In genomic region chr6:72677510-72678220, GRCm38 (mm10) we compare ENCODE assay signal across 8 mouse cellular contexts.
DNase-seq lines count a peak whose midpoint lies in the region; ATAC-seq and TF ChIP-seq lines count a peak whose summit lies in the region.

No protein-coding gene starts in this region.

- 25% methylated on average over 11 of the region's 11 CpGs for WGBS in heart, embryonic 12.5 days
- WGBS in heart, adult 2 months, result 61% methylated on average over 11 of the region's 11 CpGs
- 8% methylated on average over 11 of the region's 11 CpGs for WGBS in embryonic facial prominence, embryonic 13.5 days

- H3K4me3 ChIP-seq in heart, embryonic 12.5 days, result peak overlapping the region; percentile 26
- H3K4me3 ChIP-seq in heart, adult 2 months, result no peak overlapping the region
- H3K4me3 ChIP-seq in embryonic facial prominence, embryonic 13.5 days, result peak overlapping the region; percentile 32
- H3K4me3 ChIP-seq in myocyte, result no peak overlapping the region

- intact Hi-C loops in heart, adult 2 months (cut with DNase I), result no loop called here

- H3K9me3 ChIP-seq in heart, embryonic 12.5 days (replicated peaks), result no peaks in the 10 kb centered on the region
- H3K9me3 ChIP-seq in embryonic facial prominence, embryonic 13.5 days, result no peaks in the 10 kb centered on the region

- peak overlapping the region; percentile 60 for H3K4me2 ChIP-seq in heart, embryonic 12.5 days
- H3K4me2 ChIP-seq in embryonic facial prominence, embryonic 13.5 days, result peak overlapping the region; percentile 56
- peak overlapping the region; percentile 22 for H3K4me2 ChIP-seq in myocyte (ENCODE audit: low read depth)

- no peaks in the 10 kb centered on the region for H3K36me3 ChIP-seq in heart, embryonic 12.5 days
- H3K36me3 ChIP-seq in heart, adult 2 months (ENCODE audit: control insufficient read depth, insufficient read depth, low read length), result peaks cover 2% of the 10 kb centered on the region; the same call in 1 of the 2 replicates
- H3K36me3 ChIP-seq in embryonic facial prominence, embryonic 13.5 days, result 0 out of 2 replicates have a peak, but pooled peaks cover 3% of the 10 kb centered on the region
- H3K36me3 ChIP-seq in myocyte (ENCODE audit: control insufficient read depth, insufficient read depth), result no peaks in the 10 kb centered on the region

- peak overlapping the region; percentile 33; the same call in 1 of the 2 replicates for H3K9ac ChIP-seq in heart, embryonic 12.5 days
- no peak overlapping the region for H3K9ac ChIP-seq in heart, adult 2 months (ENCODE audit: low read depth, low read length)
- H3K9ac ChIP-seq in embryonic facial prominence, embryonic 13.5 days, result peak overlapping the region; percentile 64

- peaks cover 2% of the 10 kb centered on the region; the same call in 1 of the 2 replicates for H3K79me2 ChIP-seq in heart, adult 2 months (replicated peaks; ENCODE audit: control insufficient read depth, insufficient read depth, low read length)
- H3K79me2 ChIP-seq in myocyte (ENCODE audit: control insufficient read depth, insufficient read depth), result peaks cover 4% of the 10 kb centered on the region

- peaks cover 49% of the 10 kb centered on the region for H3K4me1 ChIP-seq in heart, embryonic 12.5 days (replicated peaks)
- H3K4me1 ChIP-seq in heart, adult 2 months (ENCODE audit: control insufficient read depth, insufficient read depth, low read length), result peaks cover 11% of the 10 kb centered on the region
- H3K4me1 ChIP-seq in embryonic facial prominence, embryonic 13.5 days, result peaks cover 92% of the 10 kb centered on the region

- DNase-seq in heart, adult 2 months, result no peak
- DNase-seq in kidney, postnatal 14 days, result peak; percentile 69
- DNase-seq in cerebellum, postnatal 14 days, result no peak
- no peak for DNase-seq in frontal cortex, postnatal 10 days (ENCODE audit: low spot score in 2 of 2)
- DNase-seq in right cerebral cortex, postnatal 10 days (ENCODE audit: low spot score in 2 of 2), result no peak

- H3K27ac ChIP-seq in heart, embryonic 12.5 days (ENCODE audit: poor library complexity, severe bottlenecking), result peak overlapping the region; percentile 75
- no peak overlapping the region for H3K27ac ChIP-seq in heart, adult 2 months
- H3K27ac ChIP-seq in embryonic facial prominence, embryonic 13.5 days, result peak overlapping the region; percentile 94

- no peak for TF ChIP-seq CTCF in heart, adult 2 months (IDR thresholded peaks at IDR 0.05)

- TF ChIP-seq EP300 in heart, adult 2 months (IDR thresholded peaks at IDR 0.05; ENCODE audit: insufficient read depth, low read depth, low read length), result no peak

- TF ChIP-seq POLR2A in heart, adult 2 months (IDR thresholded peaks at IDR 0.05; ENCODE audit: insufficient read depth, low read depth, low read length), result no peak
- TF ChIP-seq POLR2A in myocyte (IDR thresholded peaks at IDR 0.05; ENCODE audit: insufficient read length, low read depth), result no peak

- 0 out of 2 replicates have a peak, but pooled peaks have one; percentile 40 for ATAC-seq in heart, embryonic 12.5 days (ENCODE audit: insufficient number of reproducible peaks, low FRiP score)
- ATAC-seq in embryonic facial prominence, embryonic 13.5 days (ENCODE audit: insufficient number of reproducible peaks, insufficient read depth, low FRiP score, low TSS enrichment, low read depth), result peak; percentile 76

- 0 out of 2 replicates have a peak, but pooled peaks cover 1% of the 10 kb centered on the region for H3K27me3 ChIP-seq in heart, embryonic 12.5 days (replicated peaks)
- no peaks in the 10 kb centered on the region for H3K27me3 ChIP-seq in heart, adult 2 months (ENCODE audit: control insufficient read depth, insufficient read depth, low read length)
- H3K27me3 ChIP-seq in embryonic facial prominence, embryonic 13.5 days, result no peaks in the 10 kb centered on the region
- no peaks in the 10 kb centered on the region for H3K27me3 ChIP-seq in myocyte (ENCODE audit: control insufficient read depth, insufficient read depth, insufficient read length)

- no peak overlapping the region for H3ac ChIP-seq in myocyte (ENCODE audit: control insufficient read depth, insufficient read length)

TF ChIP-seq in myocyte, 11 proteins besides CTCF, POLR2A, EP300 and RAD21:
- no peak for TF ChIP-seq MYOD1 (IDR thresholded peaks at IDR 0.05; ENCODE audit: control insufficient read depth in 1 of 3, insufficient read length in 2 of 3, low read depth in 2 of 3)
- no peak for TF ChIP-seq TCF3 (IDR thresholded peaks at IDR 0.05; ENCODE audit: insufficient read length, low read depth)
- TF ChIP-seq REST (IDR thresholded peaks at IDR 0.05; ENCODE audit: insufficient read depth, insufficient read length), result no peak
- TF ChIP-seq MYOG (IDR thresholded peaks at IDR 0.05; ENCODE audit: control insufficient read depth in 1 of 3, insufficient read depth in 1 of 3, insufficient read length in 2 of 3, low read depth in 2 of 3), result no peak
- TF ChIP-seq USF1 (IDR thresholded peaks at IDR 0.05; ENCODE audit: low read depth), result no peak
- TF ChIP-seq MAX (IDR thresholded peaks at IDR 0.05; ENCODE audit: low read depth), result no peak
- no peak for TF ChIP-seq E2F4 (IDR thresholded peaks at IDR 0.05; ENCODE audit: insufficient read depth)
- TF ChIP-seq CEBPB (IDR thresholded peaks at IDR 0.05; ENCODE audit: insufficient read depth, poor library complexity, severe bottlenecking), result no peak
- no peak for TF ChIP-seq TCF12 (IDR thresholded peaks at IDR 0.05; ENCODE audit: insufficient read depth, poor library complexity, severe bottlenecking)
- no peak for TF ChIP-seq SRF (IDR thresholded peaks at IDR 0.05; ENCODE audit: control insufficient read depth, insufficient read length, low read depth)
- TF ChIP-seq POLR2AphosphoS2 (IDR thresholded peaks at IDR 0.05; ENCODE audit: insufficient read length, low read depth), result no peak
TF ChIP-seq in myocyte: peak in this region for 0.

Comparison
In these comparisons a context has a peak if more than half of its experiments do, and no peak if none do; other contexts are left out.
1. H3K4me3 ChIP-seq: peak in heart, embryonic 12.5 days (single experiment) and embryonic facial prominence, embryonic 13.5 days (single experiment); none in heart, adult 2 months (single experiment) and myocyte (single experiment).
2. Peak in every context shown above with its lines, with median percentiles within 50 percentile points of each other: H3K4me2 ChIP-seq.